Mouse (Mus musculus) limb, embryonic 10.5 days (tissue): ENCODE results near the gene Rap2a. TPM values are rescaled to one million over a fixed set of nuclear protein-coding genes. Genes with fewer than 3 reads are reported as not detected.
A peak's percentile ranks its signal among the peaks of the same experiment; 100 is the strongest.

ENCODE experiments used
- DNase-seq: peaks from one replicate; pipeline ENCODE4 v3.0.0-alpha.2; 2017; ENCODE audit warnings: low spot score
- H3K27ac ChIP-seq: fragments of 300-500 bp; sonication (generic); 2 replicates; pipeline ENCODE4 v1.5.1; 2016; ENCODE audit warnings: mild to moderate bottlenecking
- H3K27me3 ChIP-seq: fragments of 300-500 bp; sonication (generic); 2 replicates; pipeline ENCODE4 v1.6.1; 2016; ENCODE audit warnings: low read depth, mild to moderate bottlenecking; ENCODE audit not compliant: poor library complexity, severe bottlenecking
- H3K36me3 ChIP-seq: fragments of 300-500 bp; sonication (generic); 2 replicates; pipeline ENCODE4 v1.6.1; 2016; ENCODE audit warnings: mild to moderate bottlenecking, moderate library complexity
- H3K4me1 ChIP-seq: fragments of 300-500 bp; sonication (generic); 2 replicates; pipeline ENCODE4 v1.6.1; 2016
- H3K4me3 ChIP-seq: fragments of 300-500 bp; sonication (generic); 2 replicates; pipeline ENCODE4 v1.5.1; 2016; ENCODE audit warnings: mild to moderate bottlenecking, moderate library complexity
- H3K9me3 ChIP-seq: fragments of 300-500 bp; sonication (generic); replicated peaks from 2 replicates; pipeline ENCODE4 v1.6.1; 2016; ENCODE audit warnings: mild to moderate bottlenecking
- WGBS: fragments of 180-500 bp; shearing (Covaris S2); methylation state at CpG from one replicate; pipeline ENCODE4 v1.1.7; 2016; 5-methylcytosine and 5-hydroxymethylcytosine counted together
- polyA plus RNA-seq: library from polyadenylated mRNA; unstranded; fragments of >200 nt; fragmentation: Nextera tagmentation; extraction: Ambion mirVana; gene quantifications from 2 replicates; pipeline ENCODE4 v1.2.1, GENCODE M21; 2016

Rap2a gene
- polyA plus RNA-seq, 1 experiment from 2014 or later, result 8.9 TPM

GRCm38 (mm10) chr14:120476186-120476697 lies 2.0 kb upstream of the Rap2a start:
- no peaks in the 10 kb centered on the region for H3K9me3 ChIP-seq
- whole genome bisulfite sequencing, result 71% methylated on average over 7 of the region's 7 CpGs
- H3K4me3 ChIP-seq, result peak overlapping the region; percentile 80; the same call in 1 of the 2 replicates
- H3K27me3 ChIP-seq, result no peaks in the 10 kb centered on the region
- no peaks in the 10 kb centered on the region for H3K36me3 ChIP-seq
- H3K27ac ChIP-seq, result no peak overlapping the region
- no peak for DNase-seq
- H3K4me1 ChIP-seq, result peaks cover 13% of the 10 kb centered on the region; the same call in 1 of the 2 replicates

- Histone ChIP-seq H3K36me3 (peaks cover 5% of the 10 kb centered on the region; the same call in 1 of the 2 replicates), H3K27me3 (no peaks in the 10 kb centered on the region), H3K9me3 (no peaks in the 10 kb centered on the region), H3K27ac (peak overlapping the region; percentile 95), H3K4me1 (peaks cover 13% of the 10 kb centered on the region; the same call in 1 of the 2 replicates), H3K4me3 (peak overlapping the region; percentile 80)
- peak; percentile 100 for DNase-seq
- WGBS, result under 1% methylated on average over 46 of the region's 46 CpGs
Observed at GRCm38 (mm10) chr14:120477288-120477981, 809 bp upstream of the Rap2a start.

- WGBS, result under 1% methylated on average over 62 of the region's 62 CpGs
- Histone ChIP-seq H3K4me1 (peaks cover 14% of the 10 kb centered on the region; the same call in 1 of the 2 replicates), H3K4me3 (peak overlapping the region; percentile 80), H3K9me3 (no peaks in the 10 kb centered on the region), H3K27ac (peak overlapping the region; percentile 95), H3K36me3 (peaks cover 9% of the 10 kb centered on the region; the same call in 1 of the 2 replicates), H3K27me3 (no peaks in the 10 kb centered on the region)
- peak; percentile 64 for DNase-seq
Observed at GRCm38 (mm10) chr14:120478641-120479341, 547 bp downstream of the Rap2a start.

- Histone ChIP-seq H3K36me3 (peaks cover 9% of the 10 kb centered on the region; the same call in 1 of the 2 replicates), H3K27ac (no peak overlapping the region), H3K27me3 (no peaks in the 10 kb centered on the region), H3K4me3 (no peak overlapping the region), H3K4me1 (peaks cover 17% of the 10 kb centered on the region; the same call in 1 of the 2 replicates), H3K9me3 (no peaks in the 10 kb centered on the region)
- DNase-seq, result no peak
- WGBS, result 87% methylated on average over 8 of the region's 8 CpGs
Observed at GRCm38 (mm10) chr14:120480341-120480900, 2.2 kb downstream of the Rap2a start.

- H3K27ac ChIP-seq, result no peak overlapping the region
- DNase-seq, result no peak
- no peak overlapping the region for H3K4me3 ChIP-seq
- peaks cover 9% of the 10 kb centered on the region; the same call in 1 of the 2 replicates for H3K36me3 ChIP-seq
- peaks cover 17% of the 10 kb centered on the region; the same call in 1 of the 2 replicates for H3K4me1 ChIP-seq
- 96% methylated on average over 4 of the region's 4 CpGs for WGBS
- no peaks in the 10 kb centered on the region for H3K9me3 ChIP-seq
- H3K27me3 ChIP-seq, result no peaks in the 10 kb centered on the region
Observed at GRCm38 (mm10) chr14:120480927-120481326, 2.7 kb downstream of the Rap2a start.

- Histone ChIP-seq H3K27me3 (no peaks in the 10 kb centered on the region), H3K4me1 (0 out of 2 replicates have a peak, but pooled peaks cover 7% of the 10 kb centered on the region), H3K36me3 (peaks cover 9% of the 10 kb centered on the region; the same call in 1 of the 2 replicates), H3K27ac (no peak overlapping the region), H3K9me3 (no peaks in the 10 kb centered on the region), H3K4me3 (no peak overlapping the region)
- no peak for DNase-seq
- 89% methylated on average over 5 of the region's 5 CpGs for WGBS
Observed at GRCm38 (mm10) chr14:120484561-120484960, 6.3 kb downstream of the Rap2a start.

GRCm38 (mm10) chr14:120496284-120496683 lies 18.0 kb downstream of the Rap2a start:
- DNase-seq, result no peak
- Histone ChIP-seq H3K4me1 (0 out of 2 replicates have a peak, but pooled peaks cover 3% of the 10 kb centered on the region), H3K4me3 (no peak overlapping the region), H3K9me3 (no peaks in the 10 kb centered on the region), H3K36me3 (peaks cover 3% of the 10 kb centered on the region; the same call in 1 of the 2 replicates), H3K27me3 (no peaks in the 10 kb centered on the region), H3K27ac (no peak overlapping the region)
- 65% methylated on average over 5 of the region's 5 CpGs for WGBS

- Histone ChIP-seq H3K36me3 (0 out of 2 replicates have a peak, but pooled peaks cover 4% of the 10 kb centered on the region), H3K9me3 (no peaks in the 10 kb centered on the region), H3K4me1 (0 out of 2 replicates have a peak, but pooled peaks cover 3% of the 10 kb centered on the region), H3K27me3 (no peaks in the 10 kb centered on the region), H3K4me3 (no peak overlapping the region), H3K27ac (no peak overlapping the region)
- 84% methylated on average over 5 of the region's 5 CpGs for WGBS
- DNase-seq, result no peak
Observed at GRCm38 (mm10) chr14:120496827-120497226, 18.6 kb downstream of the Rap2a start.

GRCm38 (mm10) chr14:120499096-120499495 lies 20.9 kb downstream of the Rap2a start:
- Histone ChIP-seq H3K9me3 (no peaks in the 10 kb centered on the region), H3K4me1 (0 out of 2 replicates have a peak, but pooled peaks cover 3% of the 10 kb centered on the region), H3K27ac (no peak overlapping the region), H3K27me3 (no peaks in the 10 kb centered on the region), H3K36me3 (peaks cover 12% of the 10 kb centered on the region), H3K4me3 (no peak overlapping the region)
- DNase-seq, result no peak
- WGBS, result 92% methylated on average over 10 of the region's 10 CpGs

- H3K4me3 ChIP-seq, result no peak overlapping the region
- 96% methylated on average over 6 of the region's 6 CpGs for WGBS
- H3K36me3 ChIP-seq, result peaks cover 12% of the 10 kb centered on the region
- no peaks in the 10 kb centered on the region for H3K9me3 ChIP-seq
- H3K27me3 ChIP-seq, result no peaks in the 10 kb centered on the region
- 0 out of 2 replicates have a peak, but pooled peaks cover 3% of the 10 kb centered on the region for H3K4me1 ChIP-seq
- H3K27ac ChIP-seq, result no peak overlapping the region
- no peak for DNase-seq
Observed at GRCm38 (mm10) chr14:120499601-120500000, 21.4 kb downstream of the Rap2a start.

- 89% methylated on average over 12 of the region's 12 CpGs for WGBS
- Histone ChIP-seq H3K9me3 (no peaks in the 10 kb centered on the region), H3K4me1 (0 out of 2 replicates have a peak, but pooled peaks cover 3% of the 10 kb centered on the region), H3K27me3 (no peaks in the 10 kb centered on the region), H3K4me3 (no peak overlapping the region), H3K36me3 (peaks cover 12% of the 10 kb centered on the region), H3K27ac (no peak overlapping the region)
- no peak for DNase-seq
Observed at GRCm38 (mm10) chr14:120500021-120500560, 21.8 kb downstream of the Rap2a start.

- 94% methylated on average over 5 of the region's 5 CpGs for WGBS
- DNase-seq, result no peak
- Histone ChIP-seq H3K4me1 (0 out of 2 replicates have a peak, but pooled peaks cover 3% of the 10 kb centered on the region), H3K36me3 (peaks cover 12% of the 10 kb centered on the region), H3K27ac (no peak overlapping the region), H3K4me3 (no peak overlapping the region), H3K27me3 (no peaks in the 10 kb centered on the region), H3K9me3 (no peaks in the 10 kb centered on the region)
Observed at GRCm38 (mm10) chr14:120500791-120501190, 22.5 kb downstream of the Rap2a start.
